Mouse (Mus musculus): ENCODE measurements around the gene Ntrk3. TPM values are rescaled to one million over a fixed set of nuclear protein-coding genes. Genes with fewer than 3 reads are reported as not detected.
A peak's percentile ranks its signal among the peaks of the same experiment; 100 is the strongest.

The Ntrk3 gene
- total RNA-seq, 2 experiments from 2014 or later, result 1.1 to 1.5 TPM

DNA sequence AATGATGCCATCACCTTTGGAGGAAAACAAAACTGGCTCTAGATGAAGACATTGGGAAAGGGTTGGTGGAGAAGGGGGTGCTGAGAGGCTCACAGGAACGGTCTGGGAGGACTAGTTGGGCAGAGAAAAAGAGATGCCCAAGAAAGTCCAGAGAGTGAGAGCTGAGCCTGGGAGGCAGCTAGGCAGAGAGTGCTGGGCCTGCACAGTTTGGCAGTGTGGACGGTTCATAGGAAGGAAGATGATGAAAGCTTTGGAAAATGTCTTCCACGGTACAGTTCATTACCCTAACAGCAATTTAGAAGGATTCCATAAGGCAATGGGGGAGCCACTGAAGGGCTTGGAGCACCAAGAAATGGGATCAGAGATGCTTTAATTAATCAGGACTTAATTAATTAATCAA lies 81.6 kb downstream of the Ntrk3 start:
- intact Hi-C loops (cut with DNase I), result no loop called here
- no peak for DNase-seq
- Histone ChIP-seq H3K4me3 (no peak overlapping the region), H3K27ac (no peak overlapping the region)
- TF ChIP-seq CTCF (IDR thresholded peaks at IDR 0.05), result no peak

DNA sequence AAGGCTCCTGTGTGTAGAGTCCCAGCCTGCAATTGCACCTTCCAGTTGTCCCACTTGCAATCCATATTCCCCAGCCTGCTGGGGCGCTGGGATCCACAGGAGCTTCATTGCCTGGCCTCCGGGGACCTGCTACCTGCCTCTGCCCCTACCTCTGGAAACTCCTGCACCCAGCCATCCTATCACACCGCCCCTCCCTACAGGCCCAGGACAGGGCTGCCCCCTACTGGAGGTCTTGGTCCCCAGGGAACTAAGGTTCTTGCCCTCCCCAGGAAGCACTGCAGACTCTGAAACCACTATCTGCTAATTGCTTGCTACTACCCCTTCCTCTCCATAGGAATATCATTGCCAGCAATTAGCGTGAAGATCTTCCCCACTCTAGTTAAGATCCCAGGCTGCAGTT lies 84.1 kb downstream of the Ntrk3 start:
- DNase-seq, result no peak
- TF ChIP-seq CTCF (IDR thresholded peaks at IDR 0.05), result no peak
- intact Hi-C loops (cut with DNase I), result no loop called here
- no peak overlapping the region for H3K27ac ChIP-seq
- no peak overlapping the region for H3K4me3 ChIP-seq

DNA sequence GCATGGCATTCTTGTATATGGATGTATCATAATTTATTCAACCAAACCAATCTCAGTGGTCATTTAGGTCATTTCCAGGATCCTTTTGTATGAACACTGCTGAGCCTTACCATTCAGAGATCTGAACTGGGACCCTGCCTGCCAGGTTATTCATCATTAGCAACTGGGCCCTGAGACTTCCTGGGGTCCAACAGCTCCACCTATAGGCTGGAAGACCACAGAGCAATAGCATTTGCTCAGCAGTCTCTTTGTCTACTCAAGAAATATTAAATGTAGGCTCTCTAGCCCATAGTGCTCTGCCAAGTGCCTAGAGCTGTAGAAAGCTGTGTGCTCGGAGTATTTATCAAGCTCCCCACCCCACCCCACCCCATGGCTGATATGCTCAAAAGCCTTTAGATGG lies 85.5 kb downstream of the Ntrk3 start:
- TF ChIP-seq CTCF (IDR thresholded peaks at IDR 0.05), result no peak; the same call in 1 of the 2 replicates
- Histone ChIP-seq H3K4me3 (no peak overlapping the region), H3K27ac (no peak overlapping the region)
- no peak for DNase-seq
- intact Hi-C loops (cut with DNase I), result no loop called here

DNA sequence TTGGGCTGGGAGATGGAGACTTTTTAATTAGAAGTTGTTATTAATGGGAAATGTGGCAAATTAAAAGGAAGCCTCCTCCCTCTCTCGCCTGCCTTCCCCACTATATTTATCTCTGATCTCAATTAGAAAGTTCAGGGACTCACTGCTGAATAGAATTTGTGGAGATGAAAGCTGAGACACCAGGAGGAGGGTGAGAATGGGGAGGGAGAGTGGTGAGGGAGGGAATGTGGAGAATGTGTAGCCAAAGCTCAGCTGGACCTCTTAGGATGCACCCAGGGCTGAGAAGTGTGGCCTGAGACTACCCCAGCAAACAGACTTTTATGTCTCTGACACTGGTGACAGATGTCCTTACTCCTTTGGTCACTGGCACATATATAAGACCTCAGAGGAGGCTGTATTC lies 86.3 kb downstream of the Ntrk3 start:
- no peak for TF ChIP-seq CTCF (IDR thresholded peaks at IDR 0.05)
- H3K27ac ChIP-seq, result no peak overlapping the region
- no peak overlapping the region for H3K4me3 ChIP-seq
- intact Hi-C loops (cut with DNase I), result no loop called here
- DNase-seq, result no peak

DNA sequence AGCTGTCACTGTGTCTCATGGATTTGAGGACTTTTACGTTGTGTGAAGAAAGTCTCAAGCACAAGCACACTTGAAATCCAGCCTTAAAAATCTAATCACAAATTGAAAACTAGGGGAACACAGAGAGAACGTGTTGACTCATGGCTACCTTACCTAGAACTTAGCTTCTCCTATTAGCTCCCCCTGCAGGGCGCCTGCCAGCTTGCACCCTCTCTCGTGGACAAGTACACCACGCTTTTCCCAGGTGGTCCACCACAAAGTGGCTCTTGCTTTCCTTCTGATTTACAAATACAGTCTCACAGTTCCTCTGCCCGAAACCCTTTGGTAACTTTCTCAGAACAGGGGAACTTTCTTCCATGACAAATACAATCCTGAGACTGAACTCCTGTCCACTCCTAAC lies 94.1 kb downstream of the Ntrk3 start:
- peak; percentile 25; the same call in 1 of the 2 replicates for TF ChIP-seq CTCF (IDR thresholded peaks at IDR 0.05)
- Histone ChIP-seq H3K4me3 (no peak overlapping the region), H3K27ac (no peak overlapping the region)
- intact Hi-C loops (cut with DNase I), result no loop called here
- no peak for DNase-seq

DNA sequence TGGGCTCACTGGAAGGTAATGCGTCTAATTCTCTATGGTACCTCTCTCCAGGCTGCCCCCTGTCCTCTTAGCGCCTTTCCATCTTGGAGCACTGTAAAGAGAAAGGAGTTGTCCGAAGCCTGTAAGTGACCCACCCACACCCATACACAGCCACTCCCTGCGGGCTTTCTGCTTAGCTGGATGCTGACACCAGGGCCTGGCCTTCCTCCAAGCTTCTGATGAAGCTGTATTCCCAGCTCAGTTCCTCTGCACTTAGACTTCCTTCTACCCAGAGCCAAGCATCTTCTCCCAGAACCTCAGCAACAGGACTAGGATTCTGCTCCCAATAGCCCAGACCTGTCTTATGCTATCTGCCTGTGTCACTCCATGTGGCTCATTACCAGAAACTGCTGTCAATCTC lies 114.1 kb downstream of the Ntrk3 start:
- peak; percentile 39 for DNase-seq
- TF ChIP-seq CTCF (IDR thresholded peaks at IDR 0.05), result no peak
- Histone ChIP-seq H3K4me3 (no peak overlapping the region), H3K27ac (no peak overlapping the region)
- intact Hi-C loops (cut with DNase I), result no loop called here

DNA sequence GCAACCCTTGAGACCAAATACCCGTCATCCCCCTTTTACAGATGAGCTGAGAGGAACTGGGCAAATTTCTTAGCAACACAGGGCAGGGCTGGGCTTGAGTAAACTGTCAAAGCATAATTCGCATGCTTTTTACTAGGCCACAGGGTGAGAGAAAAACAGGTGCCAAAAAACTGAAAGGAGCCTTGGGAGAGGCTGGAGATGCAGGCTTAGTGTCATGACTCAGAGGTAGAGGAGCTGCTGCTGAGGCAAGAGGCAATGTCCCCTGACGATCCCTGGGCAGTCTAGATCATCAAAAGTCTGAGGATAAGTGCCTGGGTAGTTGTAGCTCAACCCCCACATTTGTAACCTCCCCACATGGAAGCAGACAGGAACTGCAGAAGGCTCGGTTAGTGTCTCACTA lies 116.7 kb downstream of the Ntrk3 start:
- no peak overlapping the region for H3K27ac ChIP-seq
- intact Hi-C loops (cut with DNase I), result no loop called here
- no peak overlapping the region for H3K4me3 ChIP-seq
- TF ChIP-seq CTCF (IDR thresholded peaks at IDR 0.05), result no peak
- no peak for DNase-seq

DNA sequence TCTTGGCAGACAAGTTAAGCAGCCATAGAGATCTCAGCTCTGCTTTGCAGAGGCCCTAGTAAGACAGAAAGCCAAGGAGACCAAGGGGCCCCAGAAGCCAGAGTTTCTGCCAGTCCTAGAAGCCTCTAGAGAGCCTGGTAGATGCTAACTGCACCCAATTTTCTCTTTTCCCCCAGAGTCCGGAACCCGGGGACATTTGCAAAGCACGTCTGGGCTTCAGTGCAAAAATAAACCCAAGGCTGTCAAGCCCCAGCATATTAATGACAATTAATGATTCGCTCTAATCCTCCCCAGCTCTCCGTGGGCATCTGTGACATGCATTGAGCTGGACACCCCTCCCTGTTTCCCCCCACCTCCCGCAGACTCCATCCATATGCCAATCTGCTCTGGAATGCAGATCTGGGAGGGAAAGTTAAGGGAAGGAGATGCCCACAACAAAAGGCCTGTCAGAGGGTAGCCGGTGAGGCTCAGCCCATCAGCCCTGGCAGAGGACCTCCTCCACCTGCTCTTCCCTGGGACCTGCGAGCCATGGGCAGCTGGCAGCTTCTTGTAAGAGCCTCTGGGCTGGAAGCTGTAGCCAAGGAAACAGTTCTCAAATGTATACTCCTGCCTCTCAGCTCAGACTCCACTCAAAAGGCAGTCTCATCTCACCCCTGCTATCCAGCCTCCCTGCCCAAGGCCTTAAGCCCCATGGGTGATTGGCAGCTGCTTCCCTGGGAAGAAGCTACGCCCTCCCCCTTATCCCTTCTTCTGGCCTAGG lies 117.8 kb downstream of the Ntrk3 start:
- Histone ChIP-seq H3K27ac (no peak overlapping the region), H3K4me3 (no peak overlapping the region)
- TF ChIP-seq CTCF (IDR thresholded peaks at IDR 0.05), result no peak
- intact Hi-C loops (cut with DNase I), result no loop called here
- DNase-seq, result no peak

DNA sequence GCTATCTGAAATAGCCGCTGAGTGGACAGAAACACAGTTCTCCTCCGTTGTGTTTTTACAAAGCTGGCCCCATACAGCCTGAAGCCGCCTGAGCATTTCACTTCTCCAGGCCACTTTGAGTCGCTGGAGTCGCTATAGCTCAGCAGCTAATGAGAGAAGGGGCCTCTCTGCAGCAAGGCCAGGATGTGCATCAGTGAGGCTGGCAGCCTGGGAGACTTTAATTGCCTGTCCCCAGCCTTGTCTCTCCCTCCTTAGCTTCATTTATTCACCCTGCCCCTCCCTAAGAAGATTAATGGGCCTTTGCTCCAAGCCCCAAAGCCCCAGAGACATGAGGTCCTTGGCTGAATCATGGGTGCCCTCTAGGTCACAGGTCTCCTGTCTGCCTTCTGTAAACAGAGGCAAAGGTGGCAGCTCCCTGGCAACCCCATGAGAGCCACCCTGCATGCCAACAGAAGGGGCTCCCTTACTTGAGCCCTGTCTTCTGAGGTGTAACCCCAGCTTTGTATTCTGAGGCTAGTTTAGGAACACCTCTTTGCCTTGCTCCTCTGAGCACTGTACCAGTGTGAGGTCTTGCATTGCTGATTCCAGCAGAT lies 132.2 kb downstream of the Ntrk3 start:
- DNase-seq, result no peak
- Histone ChIP-seq H3K4me3 (no peak overlapping the region), H3K27ac (no peak overlapping the region)
- intact Hi-C loops (cut with DNase I), result no loop called here
- TF ChIP-seq CTCF (IDR thresholded peaks at IDR 0.05), result no peak

DNA sequence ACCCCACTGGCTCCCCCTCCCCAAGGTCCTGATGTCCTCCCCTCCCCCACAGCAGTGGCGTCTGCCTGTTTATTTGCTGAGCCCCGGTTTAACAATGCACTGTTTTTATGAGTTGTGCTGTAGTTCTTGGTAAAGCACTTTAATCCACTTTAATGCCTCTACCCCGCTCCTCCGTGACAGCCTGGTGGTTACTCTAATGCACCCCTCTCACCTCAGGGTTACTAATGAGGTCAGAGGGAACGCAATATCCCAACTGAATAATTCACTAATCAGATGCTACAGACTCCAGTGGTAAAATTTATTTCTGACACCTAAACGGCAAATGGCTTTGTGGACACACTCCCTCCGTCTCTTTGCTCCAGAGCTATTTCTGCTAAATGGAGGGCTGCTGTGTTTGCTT lies 133.9 kb downstream of the Ntrk3 start:
- TF ChIP-seq CTCF (IDR thresholded peaks at IDR 0.05), result no peak
- intact Hi-C loops (cut with DNase I), result no loop called here
- no peak for DNase-seq
- Histone ChIP-seq H3K4me3 (no peak overlapping the region), H3K27ac (no peak overlapping the region)

DNA sequence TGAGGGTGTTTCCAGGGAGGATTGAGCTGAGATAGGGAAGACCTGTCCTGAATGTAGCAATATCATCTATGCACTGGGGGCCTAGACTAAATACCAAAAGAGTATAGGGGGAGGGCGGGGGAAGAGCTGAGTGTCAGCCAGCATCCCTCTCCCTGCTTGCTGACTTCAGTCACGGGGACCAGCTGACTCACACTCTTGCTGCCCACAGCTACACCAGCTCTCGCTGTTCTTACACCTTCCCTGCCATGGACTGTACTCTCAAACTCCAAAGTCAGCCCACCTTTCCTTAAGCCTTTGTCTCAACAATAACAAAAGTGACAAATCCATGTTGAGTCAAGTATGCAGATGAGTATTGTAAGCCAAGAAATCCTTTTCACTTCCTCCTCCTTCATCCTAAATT lies 136.0 kb downstream of the Ntrk3 start:
- no peak for TF ChIP-seq CTCF (IDR thresholded peaks at IDR 0.05)

DNA sequence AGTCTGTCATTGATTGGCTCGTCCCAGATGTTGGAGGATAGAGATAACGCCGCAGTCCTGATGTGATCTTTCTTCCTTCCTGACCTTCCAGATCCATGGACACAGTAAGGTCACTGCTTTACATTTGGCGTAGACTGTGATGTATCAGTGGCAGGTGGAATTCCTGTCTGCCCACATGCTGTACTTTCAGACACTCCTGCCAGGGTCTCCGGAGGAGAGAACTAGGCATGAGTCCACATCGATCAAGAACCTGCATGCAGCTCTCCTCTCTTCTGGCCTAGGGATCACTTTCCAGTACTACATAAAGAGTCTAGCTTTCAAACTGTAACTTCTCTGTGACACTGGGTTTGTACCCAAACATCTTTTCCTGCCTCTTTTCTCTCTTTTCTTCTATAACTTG lies 136.9 kb downstream of the Ntrk3 start:
- no peak overlapping the region for H3K27ac ChIP-seq
- H3K4me3 ChIP-seq, result no peak overlapping the region
- TF ChIP-seq CTCF (IDR thresholded peaks at IDR 0.05), result no peak
- intact Hi-C loops (cut with DNase I), result no loop called here
- DNase-seq, result no peak

More for the DNA sequence above, 136.0 kb downstream of the Ntrk3 start:
- intact Hi-C loops (cut with DNase I), result no loop called here
- H3K27ac ChIP-seq, result no peak overlapping the region
- DNase-seq, result no peak
- no peak overlapping the region for H3K4me3 ChIP-seq

DNA sequence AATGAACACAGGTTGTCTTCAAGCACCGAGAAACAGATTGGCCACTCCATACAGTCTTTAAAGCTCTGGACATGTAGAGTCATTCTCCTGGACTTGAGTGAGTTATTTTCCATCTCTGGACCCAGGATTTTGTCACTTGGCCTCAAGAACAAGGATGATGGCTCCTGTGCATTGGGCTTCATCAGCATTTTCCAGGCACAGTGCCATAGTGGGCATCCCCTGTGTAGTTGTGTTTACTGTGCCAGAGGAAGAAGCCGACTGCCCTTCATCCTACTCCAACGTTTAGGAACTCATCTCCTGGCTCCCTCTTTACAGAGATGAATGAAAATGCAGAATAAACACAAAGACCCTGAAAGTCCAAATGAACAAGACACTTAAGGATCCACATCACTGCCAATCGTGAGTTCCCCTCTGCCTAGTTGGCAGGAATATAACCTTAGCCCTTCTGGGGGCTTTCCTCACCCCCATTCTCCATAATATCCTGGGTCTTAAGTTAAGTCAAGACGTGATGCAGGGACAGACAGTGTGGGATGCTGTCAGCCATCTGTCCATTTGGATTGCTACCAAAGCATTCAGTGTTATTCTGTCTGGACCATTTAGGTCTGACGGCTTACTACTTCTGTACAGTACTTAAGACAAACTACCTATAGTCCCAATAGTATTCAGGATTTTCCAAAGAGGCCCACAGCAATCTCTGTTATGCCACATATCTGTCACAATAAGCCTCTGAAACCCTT lies 137.7 kb downstream of the Ntrk3 start:
- no peak for TF ChIP-seq CTCF (IDR thresholded peaks at IDR 0.05)
- DNase-seq, result no peak
- no peak overlapping the region for H3K27ac ChIP-seq
- no peak overlapping the region for H3K4me3 ChIP-seq
- intact Hi-C loops (cut with DNase I), result no loop called here

All from gastrocnemius, adult 2 months (tissue).